14 mouse cellular contexts compared by ENCODE assay signal in genomic region chr11:117768725-117769682, GRCm38 (mm10). TPM values are rescaled to one million over a fixed set of nuclear protein-coding genes. Genes with fewer than 3 reads are reported as not detected.
A peak's percentile ranks its signal among the peaks of the same experiment; 100 is the strongest.
DNase-seq lines count a peak whose midpoint lies in the region; ATAC-seq and TF ChIP-seq lines count a peak whose summit lies in the region.
"Had no signal": no experiment of that assay in that cellular context is flagged by ENCODE, and none has a peak within 500 bp of the region (broad histone marks: within the 10 kb centered on the region; RNA-seq: fewer than 3 reads in every experiment).

No protein-coding gene starts in this region.

- no peak for ATAC-seq in forebrain, embryonic 13.5 days
- ATAC-seq in forebrain, embryonic 12.5 days (ENCODE audit: low FRiP score), result no peak
- peak; percentile 43 for ATAC-seq in lung, postnatal 0 days
- ATAC-seq: forebrain, postnatal 0 days had no signal

- no peaks in the 10 kb centered on the region for H3K9me3 ChIP-seq in forebrain, embryonic 13.5 days (replicated peaks)
- H3K9me3 ChIP-seq in forebrain, embryonic 12.5 days, result no peaks in the 10 kb centered on the region
- no peaks in the 10 kb centered on the region for H3K9me3 ChIP-seq in lung, postnatal 0 days (ENCODE audit: low read length)
- H3K9me3 ChIP-seq: liver, embryonic 15.5 days had no signal

- no peak overlapping the region; the same call in 1 of the 2 replicates for H3K9ac ChIP-seq in forebrain, embryonic 13.5 days
- no peak overlapping the region for H3K9ac ChIP-seq in forebrain, embryonic 12.5 days
- H3K9ac ChIP-seq in lung, postnatal 0 days (replicated peaks; ENCODE audit: low read depth), result no peak overlapping the region
- H3K9ac ChIP-seq: forebrain, postnatal 0 days; liver, embryonic 15.5 days had no signal

- H3K36me3 ChIP-seq in forebrain, embryonic 13.5 days (ENCODE audit: poor library complexity, severe bottlenecking), result peaks cover 29% of the 10 kb centered on the region
- H3K36me3 ChIP-seq in forebrain, embryonic 12.5 days (replicated peaks), result peaks cover 12% of the 10 kb centered on the region
- peaks cover 11% of the 10 kb centered on the region; the same call in 1 of the 2 replicates for H3K36me3 ChIP-seq in lung, postnatal 0 days (ENCODE audit: insufficient read depth, low read length)
- peaks cover 66% of the 10 kb centered on the region for H3K36me3 ChIP-seq in small intestine, adult 2 months (ENCODE audit: control insufficient read depth, insufficient read depth, low read length)

- H3K27ac ChIP-seq in forebrain, embryonic 13.5 days, result peak overlapping the region; percentile 28; the same call in 1 of the 2 replicates
- H3K27ac ChIP-seq in forebrain, embryonic 12.5 days, result no peak overlapping the region
- no peak overlapping the region for H3K27ac ChIP-seq in lung, postnatal 0 days (ENCODE audit: low read length)
- peak overlapping the region; percentile 85 for H3K27ac ChIP-seq in small intestine, adult 2 months (ENCODE audit: insufficient read depth, low read depth, low read length)
- H3K27ac ChIP-seq: liver, embryonic 15.5 days had no signal

- TF ChIP-seq CTCF in lung, postnatal 0 days (IDR thresholded peaks at IDR 0.05), result no peak
- no peak for TF ChIP-seq CTCF in small intestine, adult 2 months (IDR thresholded peaks at IDR 0.05; ENCODE audit: extremely low read depth, insufficient read length, insufficient replicate concordance, low read depth, low read length)

- no peak for TF ChIP-seq POLR2A in small intestine, adult 2 months (IDR thresholded peaks at IDR 0.05; ENCODE audit: low read depth, low read length)

- no peak overlapping the region for H3K4me3 ChIP-seq in forebrain, embryonic 13.5 days
- H3K4me3 ChIP-seq in forebrain, embryonic 12.5 days (replicated peaks), result no peak overlapping the region
- H3K4me3 ChIP-seq in lung, postnatal 0 days (ENCODE audit: low read depth, low read length), result no peak overlapping the region
- H3K4me3 ChIP-seq in small intestine, adult 2 months (ENCODE audit: low read depth, low read length), result peak overlapping the region; percentile 9; the same call in 1 of the 2 replicates
- H3K4me3 ChIP-seq: liver, embryonic 15.5 days had no signal

- H3K4me2 ChIP-seq in forebrain, embryonic 13.5 days, result no peak overlapping the region
- no peak overlapping the region for H3K4me2 ChIP-seq in forebrain, embryonic 12.5 days
- no peak overlapping the region for H3K4me2 ChIP-seq in lung, postnatal 0 days (replicated peaks; ENCODE audit: low read depth, low read length)
- H3K4me2 ChIP-seq: liver, embryonic 15.5 days had no signal

- no peak for TF ChIP-seq EP300 in lung, postnatal 0 days (IDR thresholded peaks at IDR 0.05)

- WGBS in forebrain, embryonic 13.5 days, result 78% methylated on average over 20 of the region's 20 CpGs
- WGBS in forebrain, embryonic 12.5 days, result 82% methylated on average over 20 of the region's 20 CpGs
- WGBS in lung, postnatal 0 days, result 50% methylated on average over 20 of the region's 20 CpGs
- WGBS in small intestine, adult 2 months, result 28% methylated on average over 20 of the region's 20 CpGs

- DNase-seq in lung, postnatal 0 days (ENCODE audit: low spot score), result no peak
- no peak for DNase-seq in lung, postnatal 10 days
- DNase-seq in kidney, postnatal 14 days, result peak; percentile 48
- no peak for DNase-seq in frontal cortex, postnatal 36 days (ENCODE audit: low spot score in 2 of 2)
- DNase-seq in gastrocnemius, adult 18-20 months (ENCODE audit: low spot score), result no peak
- DNase-seq: forebrain, postnatal 0 days; thymus, adult 2 months had no signal

- no peaks in the 10 kb centered on the region for H3K27me3 ChIP-seq in forebrain, embryonic 13.5 days
- H3K27me3 ChIP-seq in forebrain, embryonic 12.5 days, result no peaks in the 10 kb centered on the region
- no peaks in the 10 kb centered on the region for H3K27me3 ChIP-seq in lung, postnatal 0 days (replicated peaks; ENCODE audit: insufficient read depth, low read length)
- H3K27me3 ChIP-seq in small intestine, adult 2 months (ENCODE audit: control insufficient read depth, insufficient read depth, low read length), result no peaks in the 10 kb centered on the region
- H3K27me3 ChIP-seq: liver, embryonic 15.5 days had no signal

- peaks cover 16% of the 10 kb centered on the region for H3K4me1 ChIP-seq in forebrain, embryonic 13.5 days
- H3K4me1 ChIP-seq in forebrain, embryonic 12.5 days, result peaks cover 12% of the 10 kb centered on the region
- H3K4me1 ChIP-seq in lung, postnatal 0 days (ENCODE audit: insufficient read depth, low read depth, low read length), result no peaks in the 10 kb centered on the region
- peaks cover 11% of the 10 kb centered on the region for H3K4me1 ChIP-seq in small intestine, adult 2 months (ENCODE audit: control insufficient read depth, insufficient read depth, insufficient read length, low read length)

RNA-seq across cellular contexts. Expression of gene Tmc8, which starts 12.9 kb away (rescaled TPM):
- polyA plus RNA-seq in forebrain, embryonic 13.5 days (2015; fragmentation: Nextera tagmentation; extraction: Ambion mirVana), result 0.45 and 0.52 TPM in 2 replicates
- polyA plus RNA-seq in forebrain, embryonic 12.5 days (2016; fragmentation: Nextera tagmentation; extraction: Ambion mirVana), result 0.82 and 1.2 TPM in 2 replicates
- polyA plus RNA-seq in lung, postnatal 0 days (2015; fragmentation: Nextera tagmentation; extraction: Ambion mirVana), result 5.5 and 6.5 TPM in 2 replicates
- polyA plus RNA-seq in small intestine, adult 2 months (2012; rRNA removed), result 34.3 and 59.6 TPM in 2 replicates
- total RNA-seq in gastrocnemius, adult 18-20 months (2021), result under 1 TPM; 0.64 to 0.78 TPM

RNA-seq across cellular contexts. Expression of gene Tmc6, which starts 13.0 kb away (rescaled TPM):
- 1.8 and 2.1 TPM in 2 replicates for polyA plus RNA-seq in forebrain, embryonic 13.5 days (2015; fragmentation: Nextera tagmentation; extraction: Ambion mirVana)
- polyA plus RNA-seq in forebrain, embryonic 12.5 days (2016; fragmentation: Nextera tagmentation; extraction: Ambion mirVana), result 3.0 and 4.4 TPM in 2 replicates
- polyA plus RNA-seq in lung, postnatal 0 days (2015; fragmentation: Nextera tagmentation; extraction: Ambion mirVana), result 26.2 and 34.8 TPM in 2 replicates
- 53.5 and 84.7 TPM in 2 replicates for polyA plus RNA-seq in small intestine, adult 2 months (2012; rRNA removed)
- total RNA-seq in gastrocnemius, adult 18-20 months (2021), result 1 to 10 TPM; 2.5 to 4.9 TPM

RNA-seq across cellular contexts. Expression of gene 6030468B19Rik, which starts 28.5 kb away (rescaled TPM):
- polyA plus RNA-seq in forebrain, embryonic 13.5 days (2015; fragmentation: Nextera tagmentation; extraction: Ambion mirVana), result not detected in 2 replicates
- not detected in 2 replicates for polyA plus RNA-seq in forebrain, embryonic 12.5 days (2016; fragmentation: Nextera tagmentation; extraction: Ambion mirVana)
- not detected in 2 replicates for polyA plus RNA-seq in lung, postnatal 0 days (2015; fragmentation: Nextera tagmentation; extraction: Ambion mirVana)
- 0.09 and 0.47 TPM in 2 replicates for polyA plus RNA-seq in small intestine, adult 2 months (2012; rRNA removed)
- not detected for total RNA-seq in gastrocnemius, adult 18-20 months (2021)
- total RNA-seq: adrenal gland, adult 18-20 months; forebrain, postnatal 0 days; heart, adult 8-10 months had no signal
- polyA plus RNA-seq: forebrain, postnatal 0 days had no signal

RNA-seq across cellular contexts. Expression of gene Gm20708, which starts 40.5 kb away (rescaled TPM):
- polyA plus RNA-seq in forebrain, embryonic 13.5 days (2015; fragmentation: Nextera tagmentation; extraction: Ambion mirVana), result 0.36 and 0.49 TPM in 2 replicates
- polyA plus RNA-seq in forebrain, embryonic 12.5 days (2016; fragmentation: Nextera tagmentation; extraction: Ambion mirVana), result 0.15 and 0.56 TPM in 2 replicates
- 0.27 TPM in 1 of 2 replicates, not detected in the other for polyA plus RNA-seq in lung, postnatal 0 days (2015; fragmentation: Nextera tagmentation; extraction: Ambion mirVana)
- polyA plus RNA-seq in small intestine, adult 2 months (2012; rRNA removed), result 0.06 TPM in 1 of 2 replicates, not detected in the other
- total RNA-seq in gastrocnemius, adult 18-20 months (2021), result under 1 TPM; 0.47 to 0.68 TPM
- polyA plus RNA-seq: embryonic facial prominence, embryonic 11.5 days; thymus, adult 2 months had no signal

RNA-seq across cellular contexts. Expression of gene Syngr2, which starts 40.5 kb away (rescaled TPM):
- 15.9 and 17.4 TPM in 2 replicates for polyA plus RNA-seq in forebrain, embryonic 13.5 days (2015; fragmentation: Nextera tagmentation; extraction: Ambion mirVana)
- polyA plus RNA-seq in forebrain, embryonic 12.5 days (2016; fragmentation: Nextera tagmentation; extraction: Ambion mirVana), result 20.6 and 25.5 TPM in 2 replicates
- polyA plus RNA-seq in lung, postnatal 0 days (2015; fragmentation: Nextera tagmentation; extraction: Ambion mirVana), result 96.0 and 108 TPM in 2 replicates
- polyA plus RNA-seq in small intestine, adult 2 months (2012; rRNA removed), result 183 and 229 TPM in 2 replicates
- 100 to 1,000 TPM; 182 to 192 TPM for total RNA-seq in gastrocnemius, adult 18-20 months (2021)

Comparison
In these comparisons a context has a peak if more than half of its experiments do, and no peak if none do; other contexts are left out.
1. H3K27ac ChIP-seq: peak in forebrain, embryonic 13.5 days (single experiment) and small intestine, adult 2 months (single experiment); none in forebrain, embryonic 12.5 days (single experiment) and lung, postnatal 0 days (single experiment).